Mouse (Mus musculus) cerebellum, adult 9-10 months (tissue): ENCODE results near the gene 4930595D18Rik.
A peak's percentile ranks its signal among the peaks of the same experiment; 100 is the strongest.

Experiments used
- DNase-seq: peaks from one replicate; pipeline ENCODE4 v3.0.0; 2022

The 4930595D18Rik gene

GRCm38 (mm10) chr12:111184476-111184875 lies at the start of gene 4930595D18Rik:
Gene 4930595D18Rik (minus strand): TSS chr12:111184491.
- no peak for DNase-seq

DNA sequence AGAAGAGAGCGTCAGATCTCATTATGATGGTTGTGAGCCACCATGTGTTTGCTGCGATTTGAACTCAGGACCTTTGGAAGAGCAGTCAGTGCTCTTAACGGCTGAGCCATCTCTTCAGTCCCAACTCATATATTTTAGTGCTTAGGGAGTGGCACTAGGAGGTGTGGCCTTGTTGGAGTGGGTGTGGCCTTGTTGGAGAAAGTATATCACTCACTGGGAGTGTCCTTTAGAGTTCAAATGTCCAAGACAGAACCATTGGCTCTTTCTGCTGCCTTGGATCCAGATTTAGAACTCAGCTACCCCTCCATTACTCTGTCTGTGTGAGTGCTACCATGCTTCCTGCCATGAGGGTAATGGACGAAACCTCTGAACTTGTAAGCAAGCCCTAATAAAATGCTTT lies 49.5 kb upstream of the 4930595D18Rik start:
- DNase-seq = no peak

GRCm38 (mm10) chr12:111230793-111231192 lies 46.5 kb upstream of the 4930595D18Rik start:
- no peak for DNase-seq

DNA sequence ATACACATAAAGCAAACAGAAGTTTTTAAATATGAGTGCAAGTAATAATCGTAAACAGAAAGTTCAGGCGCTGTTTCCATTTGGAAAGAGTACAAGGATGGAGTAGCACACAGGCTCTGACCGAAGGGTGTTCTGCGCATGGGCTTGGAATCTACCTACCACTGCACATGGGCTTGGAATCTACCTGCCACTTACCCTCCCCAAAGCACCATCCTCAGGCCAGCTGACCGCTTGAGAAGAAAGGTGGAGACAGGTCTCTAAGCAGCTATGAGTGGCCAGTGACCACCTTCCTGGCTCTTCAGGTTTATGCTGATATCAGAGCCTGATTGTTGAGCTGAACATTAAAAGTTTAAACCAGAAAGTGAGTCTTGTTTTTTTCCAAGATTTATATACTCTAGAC lies 44.2 kb upstream of the 4930595D18Rik start:
- no peak for DNase-seq

DNA sequence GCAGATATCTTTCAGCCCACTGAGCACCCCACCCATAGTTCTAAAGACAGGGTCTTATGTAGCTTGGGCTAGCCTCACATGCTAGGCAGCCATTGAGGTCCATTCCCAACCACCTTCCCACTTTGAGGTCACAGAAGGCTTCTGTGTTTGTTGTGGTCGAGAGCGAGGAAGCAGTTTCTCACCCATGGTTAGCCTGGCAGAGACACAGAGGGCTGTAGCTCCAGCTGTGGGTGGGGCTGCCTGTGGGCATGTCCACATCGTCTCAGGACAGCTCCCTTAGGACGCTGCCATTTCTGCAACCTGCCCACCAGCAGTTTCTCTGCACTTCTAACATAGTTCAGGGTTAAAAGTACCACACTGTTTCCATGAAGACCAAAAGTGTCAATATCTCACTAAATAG lies 43.1 kb upstream of the 4930595D18Rik start:
- DNase-seq = no peak

DNA sequence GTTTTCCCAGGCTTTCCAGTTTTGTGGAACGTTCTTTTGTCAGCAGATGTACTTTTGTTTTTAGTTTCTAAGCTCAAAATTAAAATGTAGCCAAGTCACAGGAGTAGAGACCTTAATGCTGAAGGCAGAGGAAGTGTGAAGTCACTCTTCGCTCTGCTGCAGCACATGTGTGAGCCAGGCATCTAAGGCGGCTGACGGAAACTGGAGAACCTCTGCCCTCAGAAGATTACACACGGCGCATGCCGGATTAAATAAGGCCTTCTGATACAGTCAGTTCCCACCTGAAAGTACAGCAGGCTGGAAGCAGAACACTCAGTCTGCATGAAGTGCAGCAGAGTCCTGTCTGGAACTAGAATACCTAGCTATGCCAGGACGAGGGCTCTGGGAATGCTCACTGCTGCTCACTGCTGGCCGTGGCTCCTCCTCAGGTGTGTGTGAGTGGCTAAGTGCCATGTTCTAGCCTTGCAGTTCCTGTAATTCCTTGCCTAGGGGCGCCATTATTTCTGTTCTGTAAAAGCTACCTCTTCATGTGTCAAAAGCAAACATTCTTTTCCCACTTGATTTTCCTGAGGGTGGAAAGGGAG lies 41.0 kb upstream of the 4930595D18Rik start:
- DNase-seq = no peak

DNA sequence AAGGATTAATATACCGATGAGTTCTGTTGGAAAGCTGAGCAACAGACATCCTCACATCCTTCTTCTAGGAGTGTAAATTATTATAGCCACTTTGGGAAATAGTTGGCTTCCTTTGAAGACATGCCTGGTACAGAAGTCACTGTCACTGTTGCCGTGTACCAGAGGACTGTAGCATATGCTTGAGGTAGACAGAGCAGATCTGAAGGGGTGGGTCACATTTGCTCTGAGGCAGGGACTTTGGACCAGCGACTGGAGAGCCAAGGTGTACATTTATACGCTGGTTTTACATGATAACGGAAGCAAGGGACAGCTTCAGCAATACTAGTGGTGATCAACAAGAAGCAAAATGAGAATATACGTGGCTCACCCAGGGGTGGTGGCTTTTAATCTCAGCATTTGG lies 34.6 kb upstream of the 4930595D18Rik start:
- no peak for DNase-seq

- DNase-seq = no peak
Observed at GRCm38 (mm10) chr12:111211729-111212128, 27.4 kb upstream of the 4930595D18Rik start.

- DNase-seq = no peak
Observed at GRCm38 (mm10) chr12:111207641-111208040, 23.4 kb upstream of the 4930595D18Rik start.

GRCm38 (mm10) chr12:111203945-111204344 lies 19.7 kb upstream of the 4930595D18Rik start:
- no peak for DNase-seq

DNA sequence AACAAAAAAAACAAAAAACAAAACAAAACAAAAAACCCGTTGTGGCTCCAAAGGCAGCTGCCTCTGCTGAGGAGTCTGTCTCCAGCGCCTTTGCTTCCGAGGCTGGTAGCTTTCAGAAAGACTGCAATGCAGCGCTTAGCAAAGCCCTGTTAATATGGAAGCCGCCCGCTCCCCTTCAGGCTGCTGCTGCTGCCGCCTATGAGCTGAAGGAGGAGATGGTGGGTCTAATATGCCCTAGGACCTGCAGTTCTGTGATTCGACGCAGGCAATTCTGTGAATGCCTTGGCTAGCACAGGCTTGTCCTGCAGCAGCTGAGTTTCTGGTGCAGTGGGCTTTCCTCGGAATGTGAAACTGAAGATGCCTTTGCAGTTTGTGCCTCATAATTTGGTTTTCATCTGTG lies 18.8 kb upstream of the 4930595D18Rik start:
- no peak for DNase-seq

- DNase-seq = no peak
Observed at GRCm38 (mm10) chr12:111196548-111196947, 12.3 kb upstream of the 4930595D18Rik start.

DNA sequence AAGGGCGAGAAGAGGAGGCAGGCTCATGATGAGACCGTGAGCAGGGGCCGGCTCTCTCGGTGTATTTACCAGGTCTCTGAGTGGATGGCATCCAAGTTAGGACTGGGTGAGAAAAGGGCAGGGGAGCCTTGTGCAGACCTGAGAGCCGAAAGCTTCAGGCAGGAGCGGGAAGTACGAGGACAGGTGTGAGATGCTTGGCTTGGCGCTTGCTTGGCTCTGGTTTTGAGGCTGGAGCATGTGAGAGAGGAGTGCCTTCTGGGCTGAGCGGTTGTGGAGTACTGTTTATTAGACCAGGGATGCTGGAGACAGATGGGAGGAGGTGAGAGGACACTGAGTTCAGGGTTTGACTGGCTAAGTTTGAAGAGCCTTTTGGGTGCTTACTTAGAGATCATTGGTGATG lies 9.0 kb upstream of the 4930595D18Rik start:
- peak; percentile 21 for DNase-seq

- no peak for DNase-seq
Observed at GRCm38 (mm10) chr12:111192777-111193176, 8.5 kb upstream of the 4930595D18Rik start.

- no peak for DNase-seq
Observed at GRCm38 (mm10) chr12:111190891-111191290, 6.6 kb upstream of the 4930595D18Rik start.

DNA sequence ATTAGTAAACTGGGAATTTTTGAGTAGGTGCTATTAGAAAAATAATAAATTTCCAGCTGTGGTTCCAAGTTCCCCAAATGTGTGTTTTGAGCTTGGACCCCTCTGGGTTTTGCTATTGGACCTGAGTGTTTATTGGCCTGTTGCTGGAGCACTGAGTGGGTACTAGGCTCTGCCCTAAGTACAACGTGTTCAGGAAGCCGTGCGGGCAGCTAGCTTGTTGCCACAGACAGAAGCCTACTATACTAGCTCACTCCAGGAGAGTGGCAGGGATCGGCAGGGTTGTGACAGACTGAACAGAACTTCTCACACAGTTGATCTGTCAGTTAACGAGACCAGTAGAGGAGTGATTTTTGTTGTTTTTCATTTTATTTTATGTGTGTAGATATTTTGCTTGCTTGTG lies 6.1 kb upstream of the 4930595D18Rik start:
- no peak for DNase-seq

- DNase-seq = no peak
Observed at GRCm38 (mm10) chr12:111188295-111188694, 4.0 kb upstream of the 4930595D18Rik start.

- no peak for DNase-seq
Observed at GRCm38 (mm10) chr12:111186986-111187385, 2.7 kb upstream of the 4930595D18Rik start.

GRCm38 (mm10) chr12:111182378-111182777 lies 1.9 kb downstream of the 4930595D18Rik start:
- no peak for DNase-seq

DNA sequence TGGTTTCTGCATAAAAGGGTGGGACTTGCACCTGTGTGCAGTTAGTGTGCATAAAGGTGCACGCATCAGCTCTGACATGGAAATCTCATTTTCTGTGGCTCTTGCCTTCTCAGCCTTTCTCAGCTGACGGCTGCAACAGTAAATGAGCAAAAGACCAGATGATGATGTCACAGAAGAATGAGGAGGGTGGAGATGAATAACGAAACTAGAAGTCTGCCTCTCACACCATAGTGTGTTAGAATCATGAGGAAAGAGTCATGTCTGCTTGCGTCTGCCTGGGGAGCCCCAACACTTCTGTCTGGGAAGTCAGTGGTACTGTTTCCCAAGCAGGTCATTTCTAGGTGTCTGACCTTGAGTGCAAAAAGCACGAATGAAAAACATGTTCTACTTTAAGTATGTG lies 2.4 kb downstream of the 4930595D18Rik start:
- no peak for DNase-seq

GRCm38 (mm10) chr12:111178772-111179171 lies 5.5 kb downstream of the 4930595D18Rik start:
- DNase-seq = no peak

DNA sequence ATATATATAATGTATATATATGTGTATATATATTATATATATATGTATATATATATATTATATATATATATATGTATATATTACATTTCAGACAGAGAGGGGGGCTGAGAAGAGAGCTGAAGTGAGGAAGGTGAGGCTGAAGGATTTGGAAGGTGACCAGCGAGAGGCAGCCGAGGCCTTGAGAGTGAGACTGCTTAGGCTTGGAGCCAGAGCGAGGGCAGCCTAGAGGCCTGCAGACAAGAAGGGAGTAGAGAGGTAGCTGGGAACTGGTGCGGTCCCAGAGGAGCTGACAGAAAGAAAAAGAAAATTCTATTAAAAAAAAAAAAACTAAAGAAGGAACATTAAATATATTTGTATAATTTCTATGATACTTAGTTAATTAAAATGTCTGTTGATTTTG lies 15.4 kb downstream of the 4930595D18Rik start:
- peak; percentile 44 for DNase-seq

DNA sequence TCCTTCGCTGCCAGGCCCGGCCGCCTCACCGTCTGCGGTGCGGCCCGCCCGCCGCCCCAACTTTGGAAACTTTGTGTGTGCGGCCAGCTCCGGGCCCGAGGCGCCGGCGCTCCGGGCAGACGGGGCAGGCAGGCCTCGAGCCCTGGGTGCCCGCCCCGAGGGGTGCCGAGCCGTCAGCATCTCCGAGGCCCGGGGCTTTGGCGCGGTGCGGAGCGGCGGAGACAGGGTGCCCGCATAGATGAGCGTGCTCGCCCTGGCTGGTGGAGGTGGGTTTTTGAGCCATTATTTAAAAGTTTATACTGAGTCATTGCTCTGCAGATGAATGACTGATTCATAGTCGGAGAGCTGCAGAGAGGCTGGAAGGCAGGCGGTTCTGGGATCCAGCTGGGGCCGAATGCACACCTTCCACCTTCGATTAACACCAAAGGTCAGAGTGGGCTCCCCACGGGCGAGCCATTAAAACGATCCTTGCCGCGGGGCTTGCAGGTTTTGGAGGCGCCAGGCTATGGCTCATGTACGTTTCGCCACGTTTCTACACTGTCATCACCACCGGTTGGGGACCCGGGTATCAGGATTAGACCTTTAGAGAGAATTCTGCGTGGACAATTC lies 17.5 kb downstream of the 4930595D18Rik start:
- DNase-seq = peak; percentile 53

- peak; percentile 58 for DNase-seq
Observed at GRCm38 (mm10) chr12:111165831-111166591, 18.3 kb downstream of the 4930595D18Rik start, which contains the start of gene Traf3. Gene Traf3 (plus strand): TSS chr12:111166370.
